Mouse (Mus musculus) layer of hippocampus, adult 9-10 months (tissue): ENCODE data around the gene Ankrd33.

Source experiments
- DNase-seq: peaks from one replicate; pipeline ENCODE4 v3.0.0; 2022; ENCODE audit warnings: low spot score

The Ankrd33 gene

DNA sequence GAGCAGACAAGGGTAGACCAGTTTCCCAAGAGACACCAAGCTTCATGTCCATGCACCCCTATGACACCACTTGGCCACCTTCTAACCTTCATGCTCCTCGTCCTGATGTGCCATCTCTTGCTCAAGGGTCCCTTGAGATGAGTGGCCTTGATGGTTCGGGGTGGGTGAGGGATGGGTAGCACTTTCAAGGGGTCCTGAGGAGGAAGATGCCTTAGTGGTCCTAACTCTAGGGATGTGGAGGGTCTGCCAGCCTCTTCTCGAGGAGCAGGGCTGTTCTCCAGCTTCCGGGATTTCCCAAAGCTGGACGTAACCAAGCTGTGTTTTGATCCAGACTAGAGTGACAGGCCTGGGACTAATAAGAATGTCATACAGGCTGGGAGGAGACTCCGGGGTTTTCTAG, 10.0 kb downstream of the Ankrd33 start:
- DNase-seq, result no peak

GRCm38 (mm10) chr15:101126876-101127544, 11.5 kb downstream of the Ankrd33 start:
- no peak for DNase-seq

GRCm38 (mm10) chr15:101128181-101129089, 12.9 kb downstream of the Ankrd33 start, which contains the start of gene Acvrl1:
Acvrl1 (plus strand) TSS chr15:101128522.
- no peak for DNase-seq

- DNase-seq, result no peak
These were observed 13.9 kb downstream of the Ankrd33 start for GRCm38 (mm10) chr15:101129412-101129811.

GRCm38 (mm10) chr15:101131498-101131897, 15.9 kb downstream of the Ankrd33 start:
- DNase-seq, result no peak

DNA sequence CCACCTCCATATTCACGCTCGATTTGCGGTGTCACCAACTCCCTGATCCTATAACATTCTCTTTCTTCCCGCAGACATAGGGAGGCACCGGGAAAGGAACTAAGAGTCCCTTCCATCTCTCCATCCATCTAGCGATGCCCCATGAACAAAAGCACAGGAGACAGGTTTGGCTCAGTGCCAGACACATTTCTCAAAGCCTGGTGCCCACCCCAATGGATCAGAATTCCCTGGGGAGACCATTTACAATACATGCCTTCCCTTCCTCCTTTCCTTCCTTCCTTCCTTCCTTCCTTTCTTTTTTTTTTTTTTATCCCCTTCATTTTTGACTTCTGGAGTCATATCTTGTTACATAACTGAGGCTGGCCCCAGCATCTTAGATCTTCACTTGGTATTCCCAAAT, 16.5 kb downstream of the Ankrd33 start:
- no peak for DNase-seq

DNA sequence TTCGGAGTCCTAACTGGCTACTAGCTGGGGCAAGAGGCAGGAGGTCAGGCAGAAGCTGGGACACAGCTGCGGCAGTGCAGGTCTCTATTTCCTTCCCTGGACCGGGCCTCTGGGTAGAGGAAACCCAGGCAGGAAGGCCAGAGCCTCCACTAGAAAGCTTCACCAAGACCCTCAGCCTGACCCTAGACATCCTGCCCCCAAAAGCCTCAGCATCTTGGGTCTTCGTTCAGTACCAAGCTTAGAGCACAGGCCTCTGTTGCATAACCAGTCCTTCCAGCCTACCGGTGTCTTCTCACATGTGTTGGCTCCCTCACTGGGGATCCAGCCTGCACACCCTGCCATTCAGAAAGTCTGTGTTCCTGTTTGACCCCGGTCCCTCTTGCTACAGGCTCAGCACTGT, 17.2 kb downstream of the Ankrd33 start:
- no peak for DNase-seq

- DNase-seq, result no peak
These were observed 18.6 kb downstream of the Ankrd33 start for GRCm38 (mm10) chr15:101133993-101134704.

DNA sequence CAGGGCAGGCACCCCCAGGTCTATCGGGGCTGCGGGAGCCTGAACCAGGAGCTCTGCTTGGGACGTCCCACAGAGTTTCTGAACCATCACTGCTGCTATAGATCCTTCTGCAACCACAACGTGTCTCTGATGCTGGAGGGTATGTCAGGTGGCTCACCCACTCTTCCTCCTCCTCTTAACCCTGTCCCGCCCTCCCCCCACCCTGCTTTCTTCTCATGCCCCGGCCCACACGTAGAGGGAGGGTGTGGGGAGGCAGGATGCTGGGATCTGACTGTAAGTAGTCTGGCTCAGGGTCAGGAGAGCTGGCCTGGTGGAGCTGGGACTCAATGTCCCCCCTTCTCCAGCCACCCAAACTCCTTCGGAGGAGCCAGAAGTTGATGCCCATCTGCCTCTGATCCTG, 19.9 kb downstream of the Ankrd33 start:
- no peak for DNase-seq

DNA sequence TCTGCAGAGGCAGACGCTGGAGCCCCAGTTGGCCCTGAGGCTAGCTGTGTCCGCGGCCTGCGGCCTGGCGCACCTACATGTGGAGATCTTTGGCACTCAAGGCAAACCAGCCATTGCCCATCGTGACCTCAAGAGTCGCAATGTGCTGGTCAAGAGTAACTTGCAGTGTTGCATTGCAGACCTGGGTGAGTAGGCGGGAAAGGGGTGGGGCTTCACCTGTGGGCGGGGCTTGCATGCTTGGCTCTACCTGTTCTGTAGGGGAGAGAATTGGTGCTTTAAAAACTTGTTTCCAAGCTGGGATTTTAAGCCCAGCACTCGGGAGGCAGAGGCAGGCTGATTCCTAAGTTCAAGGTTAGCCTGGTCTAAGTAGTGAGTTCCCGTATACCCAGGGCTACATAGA, 21.9 kb downstream of the Ankrd33 start:
- no peak for DNase-seq

GRCm38 (mm10) chr15:101138675-101139074, 23.1 kb downstream of the Ankrd33 start:
- no peak for DNase-seq

DNA sequence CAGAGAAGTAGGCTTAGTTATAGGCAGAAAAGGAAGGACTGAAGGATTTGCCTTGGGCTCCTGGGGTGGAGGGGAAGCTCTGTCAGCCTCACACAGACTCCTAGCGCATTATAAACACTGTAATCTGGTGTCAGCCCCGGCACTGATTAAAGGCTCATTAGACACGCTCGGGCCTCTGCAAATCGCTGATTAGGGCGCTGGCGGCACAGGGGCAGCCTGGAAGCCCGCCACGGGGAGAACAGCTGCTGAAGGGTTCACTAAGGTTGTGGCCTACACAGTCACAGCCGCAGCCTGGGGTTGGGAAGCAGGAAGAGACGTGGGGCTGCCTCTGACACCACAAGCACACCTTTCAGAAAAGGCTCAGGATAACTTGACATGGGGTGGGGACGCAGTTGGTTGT, 24.3 kb downstream of the Ankrd33 start:
- no peak for DNase-seq

GRCm38 (mm10) chr15:101140587-101140986, 25.0 kb downstream of the Ankrd33 start:
- DNase-seq, result no peak

DNA sequence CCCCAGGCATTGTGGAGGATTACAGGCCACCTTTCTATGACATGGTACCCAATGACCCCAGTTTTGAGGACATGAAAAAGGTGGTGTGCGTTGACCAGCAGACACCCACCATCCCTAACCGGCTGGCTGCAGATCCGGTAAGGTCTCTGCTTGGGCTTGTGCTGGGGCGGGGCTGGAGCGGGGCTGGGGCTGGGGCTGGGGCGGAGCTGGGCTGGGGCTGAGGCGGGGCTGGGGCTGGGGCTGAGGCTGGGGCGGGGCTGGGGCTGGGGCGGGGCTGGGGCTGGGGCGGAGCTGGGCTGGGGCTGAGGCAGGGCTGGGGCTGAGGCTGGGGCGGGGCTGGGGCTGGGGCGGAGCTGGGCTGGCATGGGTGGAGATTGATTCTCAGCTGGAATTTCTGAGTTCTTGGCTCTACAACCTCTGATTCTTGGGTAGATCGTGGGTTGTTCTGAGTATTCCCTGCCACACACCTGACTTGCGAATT, 25.5 kb downstream of the Ankrd33 start:
- DNase-seq, result no peak

GRCm38 (mm10) chr15:101142672-101143071, 27.1 kb downstream of the Ankrd33 start:
- no peak for DNase-seq

DNA sequence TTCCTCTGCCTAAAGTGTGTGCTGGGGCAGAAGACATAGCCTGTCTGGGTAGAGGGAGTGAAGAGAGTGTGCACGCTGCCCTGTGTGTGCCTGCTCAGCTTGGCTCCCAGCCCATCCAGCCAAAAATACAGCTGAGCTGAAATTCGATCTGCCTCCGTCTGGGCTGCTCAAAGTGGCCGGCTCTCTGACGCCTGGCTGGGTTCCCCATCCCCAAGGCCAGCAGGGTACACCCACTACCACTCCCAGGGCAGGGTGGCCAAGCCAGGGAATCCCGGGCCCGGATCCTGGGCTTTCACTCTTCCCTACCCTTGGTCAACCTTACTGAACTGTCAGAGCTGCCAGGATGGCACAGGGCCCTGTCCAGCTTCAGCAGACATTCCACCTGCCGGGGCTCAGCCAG, 27.9 kb downstream of the Ankrd33 start:
- DNase-seq, result no peak

DNA sequence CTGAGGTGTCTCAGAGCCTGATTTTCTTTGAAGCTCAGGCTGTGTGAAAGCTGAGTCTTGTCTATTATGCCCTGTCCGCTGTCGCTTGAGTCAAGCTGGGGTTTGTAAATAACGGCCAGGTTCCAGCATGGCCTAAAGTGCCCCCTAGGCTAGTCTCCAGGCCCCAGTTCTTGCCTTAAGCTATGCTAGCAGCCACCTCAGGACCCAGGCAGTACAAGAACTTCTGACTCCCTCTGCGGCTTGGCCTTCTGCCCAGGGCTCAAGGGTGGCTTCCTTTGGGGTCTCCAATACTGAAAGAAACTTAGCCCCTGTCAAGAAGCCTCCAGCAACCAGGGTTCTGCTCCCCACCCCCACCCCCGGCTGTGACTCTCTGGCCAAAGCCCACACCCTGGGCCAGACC, 28.6 kb downstream of the Ankrd33 start:
- DNase-seq, result no peak

DNA sequence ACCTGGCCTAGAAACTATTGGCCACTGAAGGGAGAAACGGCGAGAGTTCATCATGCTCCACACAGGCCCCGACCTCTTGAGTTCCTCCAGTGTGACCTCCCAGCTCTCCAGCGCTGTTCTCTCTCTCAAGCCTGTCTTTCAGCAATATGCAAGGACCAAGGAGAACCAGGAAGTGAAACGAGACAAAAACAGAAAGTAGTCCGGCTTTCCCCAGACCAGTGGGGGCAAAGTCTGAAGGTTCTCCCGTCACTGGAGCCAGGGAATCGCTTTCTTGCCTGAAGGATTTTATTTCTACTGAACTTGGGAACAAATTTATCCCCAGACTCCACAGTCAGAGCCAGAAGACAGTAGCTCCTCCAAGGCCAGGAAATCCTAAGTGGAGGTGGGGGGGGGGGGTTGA, 29.2 kb downstream of the Ankrd33 start:
- no peak for DNase-seq

DNA sequence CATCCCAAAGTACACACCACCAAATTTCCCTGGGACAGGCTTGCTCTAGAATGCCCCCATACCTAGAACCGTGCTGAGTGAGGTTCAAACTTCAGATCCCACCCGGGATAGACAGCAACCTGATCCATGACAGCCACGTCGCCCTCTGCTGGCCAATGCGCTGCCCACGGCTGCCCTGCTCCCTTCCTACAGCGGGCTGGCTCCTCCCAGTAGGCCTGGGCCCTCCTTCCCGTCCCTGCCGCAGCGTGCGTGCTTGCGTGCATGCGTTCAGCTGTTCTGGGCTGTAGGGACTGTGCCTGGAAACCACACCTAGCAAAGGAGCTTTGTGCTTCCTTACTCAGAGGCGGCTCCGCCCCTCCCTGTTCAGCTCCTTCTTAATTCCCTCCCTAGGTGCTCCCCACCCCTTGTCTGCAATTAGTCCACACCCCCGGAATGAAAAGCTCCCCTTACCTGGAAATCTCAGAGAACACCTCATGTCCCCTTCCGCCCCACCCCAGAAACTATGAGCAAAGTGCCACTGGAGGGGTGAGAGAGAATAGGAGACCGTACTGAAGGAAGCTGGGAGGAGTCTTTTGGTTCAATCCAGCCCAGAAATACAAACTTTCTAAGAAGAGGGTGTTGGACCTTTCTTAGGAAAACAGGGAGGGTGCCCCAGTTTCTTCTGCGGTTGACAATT, 30.0 kb downstream of the Ankrd33 start:
- DNase-seq, result peak; percentile 94

- no peak for DNase-seq
These were observed 30.8 kb downstream of the Ankrd33 start for GRCm38 (mm10) chr15:101146100-101146965.
